Mouse (Mus musculus) hindbrain, postnatal 0 days (tissue): ENCODE data around the gene Smurf2. TPM values are rescaled to one million over a fixed set of nuclear protein-coding genes. Genes with fewer than 3 reads are reported as not detected.
A peak's percentile ranks its signal among the peaks of the same experiment; 100 is the strongest.

Source experiments
- ATAC-seq: fragments of 200-750 bp; cut with Nextera tagmentation; 2 replicates; pipeline ENCODE4 v1.8.0; 2017; ENCODE audit warnings: mild to moderate bottlenecking, moderate TSS enrichment, moderate library complexity
- DNase-seq: peaks from one replicate; pipeline ENCODE4 v3.0.0-alpha.2; 2015; ENCODE audit warnings: low spot score
- H3K27ac ChIP-seq: fragments of 300-500 bp; sonication (generic); 2 replicates; pipeline ENCODE4 v1.5.1; 2014; ENCODE audit warnings: mild to moderate bottlenecking
- H3K27me3 ChIP-seq: fragments of 300-500 bp; sonication (generic); 2 replicates; pipeline ENCODE4 v1.6.1; 2014; ENCODE audit warnings: low read length, mixed read lengths; ENCODE audit not compliant: insufficient read depth
- H3K36me3 ChIP-seq: fragments of 300-500 bp; sonication (generic); 2 replicates; pipeline ENCODE4 v1.6.1; 2014; ENCODE audit warnings: low read length, mixed read lengths; ENCODE audit not compliant: insufficient read depth
- H3K4me1 ChIP-seq: fragments of 300-500 bp; sonication (generic); 2 replicates; pipeline ENCODE4 v1.6.1; 2014; ENCODE audit warnings: antibody characterized with exemption, low read length, mixed read lengths; ENCODE audit not compliant: insufficient read depth
- H3K4me2 ChIP-seq: fragments of 300-500 bp; sonication (generic); 2 replicates; pipeline ENCODE4 v1.6.1; 2014; ENCODE audit warnings: low read depth, mild to moderate bottlenecking, low read length, moderate library complexity, mixed read lengths
- H3K4me3 ChIP-seq: fragments of 300-500 bp; sonication (generic); 2 replicates; pipeline ENCODE4 v1.5.1; 2014; ENCODE audit warnings: low read length
- H3K9ac ChIP-seq: fragments of 300-500 bp; sonication (generic); replicated peaks from 2 replicates; pipeline ENCODE4 v1.6.1; 2014; ENCODE audit warnings: mild to moderate bottlenecking, low read length, moderate library complexity, mixed read lengths
- H3K9me3 ChIP-seq: fragments of 300-500 bp; sonication (generic); 2 replicates; pipeline ENCODE4 v1.6.1; 2016; ENCODE audit warnings: low read length, mixed read lengths
- CTCF ChIP-seq: IDR thresholded peaks from 2 replicates; pipeline ENCODE4 v1.5.1; 2016; ENCODE audit warnings: antibody characterized with exemption, control low read depth, low read depth
- whole genome bisulfite sequencing: fragments of 180-500 bp; shearing (Covaris S2); extraction: QIAGEN DNeasy Blood & Tissue Kit; methylation state at CpG from one replicate; pipeline ENCODE4 v1.1.7; 2014; 5-methylcytosine and 5-hydroxymethylcytosine counted together
- polyA plus RNA-seq: library from polyadenylated mRNA; unstranded; fragments of >200 nt; fragmentation: Nextera tagmentation; extraction: Ambion mirVana; gene quantifications from 2 replicates; pipeline ENCODE4 v1.2.1, GENCODE M21; 2015
- total RNA-seq: library from RNA; depleted of rRNA; stranded (reverse); fragments of >200 nt; gene quantifications from 2 replicates; pipeline ENCODE4 v1.2.3, GENCODE M21; 2014; rRNA removed

Gene Smurf2
- total RNA-seq = 27.2 and 35.7 TPM in 2 replicates
- 8.7 TPM in 2 replicates for polyA plus RNA-seq

DNA sequence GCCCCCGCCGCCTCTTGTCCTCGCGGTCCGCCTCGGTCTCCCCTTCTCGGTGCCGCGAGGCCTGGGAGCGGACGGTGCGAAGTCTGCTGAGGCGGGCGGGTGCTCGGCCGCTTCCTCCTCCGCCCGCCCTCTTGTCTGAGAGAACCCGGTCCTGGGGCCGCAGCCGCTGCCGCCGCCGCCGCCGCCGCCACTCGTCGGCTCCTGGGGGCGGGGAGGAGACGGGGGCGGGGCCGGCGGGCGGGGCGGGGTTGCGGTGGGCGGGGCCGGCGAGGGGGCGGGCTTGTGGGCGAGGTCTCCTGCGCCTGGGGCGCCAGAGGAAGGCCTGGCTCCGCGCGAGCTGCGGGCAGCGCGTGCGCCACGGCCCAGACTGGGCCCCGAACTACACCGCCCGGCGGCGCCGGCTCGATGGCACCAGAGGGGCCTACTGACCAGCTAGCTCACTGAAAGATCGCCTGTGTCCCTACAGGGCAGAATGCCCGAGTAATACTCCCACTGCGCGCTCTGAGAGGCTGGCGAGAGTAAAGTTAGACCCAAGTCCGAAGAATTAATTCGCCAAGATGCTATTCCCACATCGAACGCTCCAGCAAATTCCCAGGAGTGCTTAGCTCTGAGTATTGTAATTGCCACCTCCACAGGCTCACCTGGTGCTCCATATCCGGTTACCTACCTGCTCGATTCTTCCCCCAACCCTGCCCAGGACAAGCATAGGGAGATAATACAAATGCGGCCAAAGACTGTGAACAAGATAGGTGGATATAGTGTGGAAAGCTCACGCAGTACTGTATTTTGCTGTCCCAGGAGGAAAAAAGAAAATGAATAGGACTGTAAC, at the start of gene Smurf2:
Gene Smurf2 (minus strand): TSS at position 165 of the 829 bp plus-strand sequence.
- H3K27me3 ChIP-seq = no peaks in the 10 kb centered on the region
- no peaks in the 10 kb centered on the region for H3K9me3 ChIP-seq
- peak; percentile 97 for ATAC-seq
- TF ChIP-seq CTCF = no peak; the same call in 1 of the 2 replicates
- peak; percentile 92 for DNase-seq
- H3K4me2 ChIP-seq = peak within 1 kb of the TSS; percentile 81
- peak within 1 kb of the TSS; percentile 90 for H3K9ac ChIP-seq
- H3K4me1 ChIP-seq = peaks cover 7% of the 10 kb centered on the region
- peak within 1 kb of the TSS; percentile 88 for H3K4me3 ChIP-seq
- 5% methylated on average over 49 of the region's 72 CpGs for WGBS
- H3K27ac ChIP-seq = peak within 1 kb of the TSS; percentile 96
- H3K36me3 ChIP-seq = no peaks in the 10 kb centered on the region

DNA sequence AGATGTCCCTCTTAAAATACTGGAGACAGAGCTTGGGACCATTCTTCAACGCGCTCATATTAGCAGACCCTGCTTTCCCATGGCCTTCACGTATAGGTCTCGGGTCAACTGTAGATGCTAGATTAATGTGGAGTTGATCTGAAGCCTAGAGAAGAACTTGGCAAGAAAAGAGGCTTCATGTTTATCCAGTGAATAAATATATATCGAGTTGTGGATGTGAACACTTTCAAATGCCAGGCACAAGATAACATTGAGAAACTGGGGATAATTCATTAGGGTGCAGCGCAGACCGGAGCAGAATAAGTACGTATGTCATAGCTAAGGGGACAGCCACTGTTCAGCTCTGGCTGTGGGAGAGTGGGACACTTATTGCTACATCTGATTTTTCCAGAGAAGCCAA, 49.3 kb upstream of the Smurf2 start:
- no peak overlapping the region for H3K27ac ChIP-seq
- no peak for ATAC-seq
- H3K9me3 ChIP-seq = no peaks in the 10 kb centered on the region
- no peak overlapping the region for H3K4me3 ChIP-seq
- no peaks in the 10 kb centered on the region for H3K36me3 ChIP-seq
- DNase-seq = no peak
- WGBS = 96% methylated on average over 8 of the region's 8 CpGs
- TF ChIP-seq CTCF = no peak
- no peak overlapping the region for H3K4me2 ChIP-seq
- H3K4me1 ChIP-seq = no peaks in the 10 kb centered on the region
- no peak overlapping the region for H3K9ac ChIP-seq
- no peaks in the 10 kb centered on the region for H3K27me3 ChIP-seq

DNA sequence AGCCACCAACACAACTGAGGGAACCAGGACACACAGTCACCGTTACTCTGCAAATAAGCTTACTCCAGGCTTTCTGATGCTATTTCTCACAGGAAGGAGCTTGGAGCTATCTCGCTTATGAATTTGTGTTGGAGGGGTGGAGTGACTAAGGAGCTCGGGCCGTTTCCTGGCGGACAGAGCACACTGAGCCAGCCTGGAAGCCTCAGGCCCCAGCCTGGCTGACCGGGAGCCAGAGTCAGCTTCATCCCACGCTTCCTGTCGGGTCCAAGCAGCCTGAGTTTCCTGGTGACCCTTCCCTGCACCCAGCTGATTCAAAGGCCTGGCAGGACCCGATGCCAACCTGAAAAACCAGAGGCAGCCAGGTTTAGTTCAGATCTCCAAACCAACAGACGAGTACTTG, 47.1 kb upstream of the Smurf2 start:
- no peaks in the 10 kb centered on the region for H3K36me3 ChIP-seq
- H3K9ac ChIP-seq = no peak overlapping the region
- H3K27ac ChIP-seq = no peak overlapping the region
- H3K4me3 ChIP-seq = no peak overlapping the region
- no peaks in the 10 kb centered on the region for H3K27me3 ChIP-seq
- H3K4me2 ChIP-seq = no peak overlapping the region
- ATAC-seq = no peak
- TF ChIP-seq CTCF = no peak
- no peak for DNase-seq
- H3K9me3 ChIP-seq = no peaks in the 10 kb centered on the region
- 80% methylated on average over 10 of the region's 10 CpGs for WGBS
- no peaks in the 10 kb centered on the region for H3K4me1 ChIP-seq

DNA sequence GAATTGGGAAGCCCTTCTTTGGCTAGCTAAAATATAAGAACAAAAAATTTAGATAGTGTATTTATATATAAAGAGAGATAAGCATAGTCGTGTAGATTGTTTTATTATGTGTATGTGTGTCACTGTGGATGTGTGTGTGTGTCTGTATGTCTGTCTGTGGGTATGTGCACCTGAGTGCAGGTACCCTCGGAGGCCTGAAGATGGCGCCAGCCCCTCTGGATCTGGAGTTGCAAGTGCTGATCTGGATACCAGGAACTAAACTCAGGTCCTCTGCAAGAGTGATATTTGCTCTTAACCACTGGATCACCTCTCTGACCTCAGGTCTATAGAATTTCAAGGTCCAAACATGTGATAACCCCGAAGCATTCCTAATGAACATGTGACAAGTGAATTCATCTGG, 45.4 kb upstream of the Smurf2 start:
- no peaks in the 10 kb centered on the region for H3K36me3 ChIP-seq
- no peak overlapping the region for H3K4me2 ChIP-seq
- TF ChIP-seq CTCF = no peak
- no peaks in the 10 kb centered on the region for H3K4me1 ChIP-seq
- no peak overlapping the region for H3K4me3 ChIP-seq
- ATAC-seq = no peak
- no peaks in the 10 kb centered on the region for H3K9me3 ChIP-seq
- no peak overlapping the region for H3K27ac ChIP-seq
- 88% methylated on average over 4 of the region's 4 CpGs for WGBS
- no peak for DNase-seq
- H3K27me3 ChIP-seq = no peaks in the 10 kb centered on the region
- H3K9ac ChIP-seq = no peak overlapping the region

DNA sequence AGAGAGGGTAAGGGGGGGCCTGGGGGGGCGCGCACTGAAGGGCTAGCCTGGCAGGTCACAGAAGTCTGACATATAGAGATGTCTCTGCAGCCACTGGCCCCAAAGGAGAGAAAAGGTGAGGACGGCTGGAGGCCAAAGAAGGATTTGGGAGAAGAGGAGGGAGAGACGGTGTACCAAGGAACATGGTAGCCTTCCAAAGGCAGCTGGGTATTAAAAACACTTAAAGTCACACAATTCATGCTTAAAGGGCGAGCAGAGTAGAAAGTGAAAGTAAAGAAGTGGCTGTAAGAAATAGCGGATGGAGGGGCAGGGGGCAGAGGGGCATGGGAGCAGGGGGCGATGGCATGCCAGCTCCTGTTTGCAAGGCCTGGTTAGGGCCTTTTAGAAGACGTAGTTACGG, 41.8 kb upstream of the Smurf2 start:
- no peaks in the 10 kb centered on the region for H3K4me1 ChIP-seq
- no peak overlapping the region for H3K9ac ChIP-seq
- H3K27ac ChIP-seq = no peak overlapping the region
- DNase-seq (no peak), ATAC-seq (no peak)
- H3K4me2 ChIP-seq = no peak overlapping the region
- no peak overlapping the region for H3K4me3 ChIP-seq
- TF ChIP-seq CTCF = no peak
- no peaks in the 10 kb centered on the region for H3K27me3 ChIP-seq
- 81% methylated on average over 9 of the region's 9 CpGs for WGBS
- H3K9me3 ChIP-seq = no peaks in the 10 kb centered on the region
- no peaks in the 10 kb centered on the region for H3K36me3 ChIP-seq

DNA sequence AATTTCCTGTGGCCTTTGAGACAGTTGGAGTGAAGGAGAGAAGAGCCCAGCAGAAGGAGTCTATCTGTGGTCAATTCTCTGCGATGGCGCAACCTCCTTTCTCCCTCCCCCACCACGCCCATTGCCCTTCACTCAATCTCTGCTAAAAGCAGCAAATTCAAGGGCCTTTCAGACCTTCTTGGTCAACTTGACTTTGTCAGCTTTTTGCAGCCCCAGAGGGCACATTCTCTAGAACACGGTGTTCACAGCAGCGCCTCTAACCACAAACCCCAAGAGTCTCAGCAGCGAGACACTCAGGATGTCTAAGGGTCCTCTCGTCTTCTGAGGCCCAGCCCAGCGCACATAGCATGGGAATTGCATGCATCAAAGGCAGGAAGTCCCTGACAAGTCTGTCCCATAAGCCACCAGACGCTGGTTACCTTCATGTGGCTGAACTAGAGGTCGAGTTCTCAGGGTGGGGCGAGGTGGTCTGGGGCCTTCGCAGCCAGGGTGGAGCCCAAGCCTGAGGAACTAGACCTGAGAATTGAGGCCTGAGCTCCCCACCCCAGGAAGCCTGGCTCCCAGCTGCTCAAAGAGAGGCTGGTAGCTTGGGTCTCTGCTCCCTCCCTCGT, 41.1 kb upstream of the Smurf2 start:
- H3K27ac ChIP-seq = no peak overlapping the region
- ATAC-seq (no peak), DNase-seq (no peak)
- H3K4me3 ChIP-seq = no peak overlapping the region
- 77% methylated on average over 13 of the region's 13 CpGs for WGBS
- no peaks in the 10 kb centered on the region for H3K27me3 ChIP-seq
- no peaks in the 10 kb centered on the region for H3K4me1 ChIP-seq
- H3K9ac ChIP-seq = no peak overlapping the region
- H3K4me2 ChIP-seq = no peak overlapping the region
- no peaks in the 10 kb centered on the region for H3K9me3 ChIP-seq
- TF ChIP-seq CTCF = no peak
- H3K36me3 ChIP-seq = no peaks in the 10 kb centered on the region

DNA sequence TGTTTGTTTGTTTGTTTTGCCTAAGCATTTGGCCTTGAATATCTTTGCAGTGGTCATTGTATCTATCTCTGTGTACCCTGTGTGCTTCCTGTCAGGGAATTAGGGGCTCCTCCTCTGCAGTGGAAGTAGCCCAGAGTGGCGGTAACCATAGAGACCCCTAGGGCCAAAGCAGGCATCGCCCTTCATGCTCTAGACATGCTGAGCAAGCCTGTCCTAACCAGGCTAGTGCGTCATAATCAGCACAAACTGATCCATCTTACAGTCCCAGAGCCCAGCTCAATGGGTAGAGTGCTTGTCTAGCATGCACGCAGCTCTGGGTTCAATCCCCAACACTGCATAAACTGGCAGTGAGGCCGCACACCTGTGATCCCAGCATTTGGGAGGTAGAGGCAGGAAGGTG, 38.6 kb upstream of the Smurf2 start:
- ATAC-seq = no peak
- H3K27ac ChIP-seq = no peak overlapping the region
- H3K9me3 ChIP-seq = no peaks in the 10 kb centered on the region
- H3K36me3 ChIP-seq = no peaks in the 10 kb centered on the region
- H3K27me3 ChIP-seq = no peaks in the 10 kb centered on the region
- no peak for DNase-seq
- TF ChIP-seq CTCF = no peak
- H3K9ac ChIP-seq = no peak overlapping the region
- WGBS = 67% methylated on average over 5 of the region's 5 CpGs
- no peak overlapping the region for H3K4me2 ChIP-seq
- H3K4me3 ChIP-seq = no peak overlapping the region
- no peaks in the 10 kb centered on the region for H3K4me1 ChIP-seq
